Mouse (Mus musculus) right cerebral cortex, postnatal 10 days (tissue): ENCODE measurements around the gene Pde5a.

Experiments used
- DNase-seq, 2 experiments: peaks; one replicate each; pipeline ENCODE4 v3.0.0; 2021; ENCODE audit warnings: low spot score in 2 of 2

Pde5a gene

DNA sequence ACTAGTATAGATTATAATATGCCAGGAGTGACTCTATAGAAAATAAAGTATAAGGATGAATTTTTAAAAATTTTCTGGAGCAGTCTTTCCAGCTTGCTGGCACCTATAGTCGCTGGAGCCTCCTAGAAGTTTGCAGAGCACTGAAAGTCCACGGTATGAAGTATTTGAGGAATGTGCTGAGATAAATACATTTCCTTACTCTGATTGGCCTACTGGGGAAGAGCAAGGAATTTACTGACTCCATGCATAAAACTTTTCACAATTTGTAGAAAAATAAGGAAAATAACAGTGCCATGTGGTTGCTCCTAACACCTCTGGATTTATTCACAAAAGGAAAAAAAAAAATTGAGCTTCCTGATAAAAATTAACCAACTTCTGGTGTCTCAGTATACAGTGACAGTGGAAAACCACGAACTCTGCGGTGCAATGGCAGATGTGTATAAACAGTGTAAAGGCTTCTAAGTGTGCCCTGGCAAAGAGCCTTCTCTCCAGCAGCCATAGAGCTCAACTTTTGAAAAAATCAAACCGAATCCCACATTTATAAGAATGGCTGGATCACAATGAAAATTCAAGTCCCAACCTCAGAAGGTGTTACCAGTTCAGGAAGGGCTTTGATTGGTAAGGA lies 119.8 kb downstream of the Pde5a start:
- DNase-seq: no peak

DNA sequence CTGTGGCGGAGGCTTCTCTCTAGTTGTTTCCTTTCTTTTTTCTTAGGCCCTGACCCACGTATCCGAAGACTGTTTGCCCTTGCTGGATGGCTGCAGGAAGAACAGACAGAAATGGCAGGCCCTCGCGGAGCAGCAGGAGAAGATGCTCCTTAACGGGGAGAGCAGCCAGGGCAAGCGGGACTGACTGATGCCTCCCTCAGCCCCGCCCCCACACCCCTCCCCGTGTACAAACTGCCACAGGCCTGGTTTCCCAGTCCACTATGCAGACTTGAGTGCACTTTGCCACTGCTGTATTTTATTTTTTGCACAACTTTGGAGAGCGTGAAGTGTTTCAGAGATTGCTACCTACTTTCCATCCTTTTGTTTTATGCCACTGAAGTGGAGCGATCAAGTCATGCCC lies 126.4 kb downstream of the Pde5a start:
- no peak for DNase-seq

DNA sequence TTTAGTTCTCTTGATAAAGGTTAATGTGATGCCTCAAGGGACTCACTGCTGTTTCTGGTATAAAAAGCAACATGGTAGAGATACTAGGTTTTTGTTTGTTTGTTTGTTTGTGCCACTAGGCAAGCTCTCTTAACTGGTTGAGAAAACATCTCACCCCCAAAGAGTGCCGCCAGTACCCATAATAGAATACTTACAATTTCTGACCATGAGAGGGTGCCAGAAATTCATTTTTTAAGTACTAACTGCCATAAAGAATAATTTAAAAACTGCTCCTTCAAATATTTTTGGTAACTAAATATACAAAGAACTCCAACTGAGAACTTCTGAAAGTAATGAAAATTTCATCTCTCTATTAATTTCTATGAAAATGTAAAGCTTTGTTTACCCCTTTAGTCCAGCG lies 131.1 kb downstream of the Pde5a start:
- DNase-seq: no peak

DNA sequence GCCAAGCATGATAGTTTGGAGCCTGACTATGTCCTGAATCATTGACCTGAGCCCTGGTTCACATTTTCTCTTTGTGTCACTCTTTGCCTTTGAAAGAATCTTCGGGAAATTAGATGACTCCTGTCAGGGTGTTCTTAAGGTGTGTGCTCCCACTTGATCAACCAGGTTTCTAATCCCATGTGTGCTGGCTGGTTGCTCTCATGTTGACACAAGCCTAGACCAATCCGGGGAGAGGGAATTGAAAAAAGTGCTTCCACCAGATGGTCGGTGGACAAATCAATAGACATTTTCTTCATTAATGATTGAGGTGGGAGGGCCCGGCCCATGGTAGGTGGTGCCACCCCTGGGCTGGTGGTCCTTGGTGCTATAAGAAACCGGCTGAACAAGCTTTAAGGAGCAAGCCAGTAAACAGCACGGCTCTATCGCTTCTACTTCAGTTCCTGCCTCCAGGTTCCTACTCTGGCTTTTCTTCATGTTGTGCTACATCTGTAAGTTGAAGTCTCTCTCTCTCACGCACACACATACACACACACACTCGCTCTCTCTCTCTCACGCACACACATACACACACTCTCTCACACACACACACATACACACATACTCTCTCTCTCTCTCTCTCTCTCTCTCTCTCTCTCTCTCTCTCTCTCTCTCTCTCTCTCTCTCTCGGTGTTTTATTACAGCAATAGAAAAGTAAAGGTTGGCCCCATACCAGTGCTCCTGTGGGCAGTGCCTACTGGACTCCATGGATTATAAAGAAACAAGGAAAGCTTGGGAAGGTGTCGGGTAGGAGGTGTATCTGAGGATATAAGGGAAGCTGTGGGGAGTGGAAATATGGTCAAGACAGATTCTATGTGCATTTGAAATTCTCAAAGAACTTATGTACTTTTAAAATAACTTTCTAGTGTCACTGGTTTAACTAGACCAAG lies 132.1 kb downstream of the Pde5a start:
- no peak for DNase-seq

DNA sequence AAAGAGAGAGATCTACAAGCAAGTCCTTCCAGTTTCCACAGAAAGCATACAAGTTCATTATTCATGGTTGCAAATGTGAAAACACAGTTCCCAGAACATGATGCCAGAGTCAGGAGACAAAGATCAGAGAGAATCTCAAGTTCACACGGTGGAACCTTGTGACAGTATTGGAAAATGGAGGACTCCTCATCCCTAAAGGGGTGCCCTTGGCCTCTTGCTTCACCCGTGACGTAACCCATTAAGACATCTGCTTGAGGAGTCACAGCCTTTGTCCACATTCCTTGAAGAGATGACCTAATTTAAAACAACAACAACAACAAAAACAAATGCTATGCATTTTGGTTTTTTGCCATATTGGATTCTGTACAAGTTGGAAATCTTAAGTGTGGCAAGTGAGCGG lies 136.3 kb downstream of the Pde5a start:
- DNase-seq: no peak

DNA sequence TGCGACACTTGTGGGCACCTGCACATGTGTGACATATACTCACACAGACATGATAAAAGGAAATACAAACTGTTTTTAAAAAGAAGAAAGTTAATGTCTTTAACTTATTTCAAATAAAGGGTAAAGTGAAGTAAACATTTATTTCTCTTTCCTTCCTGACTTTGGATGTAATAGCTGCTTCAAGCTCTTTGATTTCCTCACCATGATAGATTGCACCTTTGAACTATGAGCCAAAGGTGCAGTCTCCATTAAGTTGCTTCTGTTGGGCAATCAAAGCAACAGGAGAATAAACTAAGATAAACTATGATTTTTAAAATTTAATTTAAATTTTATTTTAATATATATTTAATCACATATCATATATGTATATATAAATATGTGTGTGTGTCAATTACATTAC lies 139.5 kb downstream of the Pde5a start:
- DNase-seq: no peak

DNA sequence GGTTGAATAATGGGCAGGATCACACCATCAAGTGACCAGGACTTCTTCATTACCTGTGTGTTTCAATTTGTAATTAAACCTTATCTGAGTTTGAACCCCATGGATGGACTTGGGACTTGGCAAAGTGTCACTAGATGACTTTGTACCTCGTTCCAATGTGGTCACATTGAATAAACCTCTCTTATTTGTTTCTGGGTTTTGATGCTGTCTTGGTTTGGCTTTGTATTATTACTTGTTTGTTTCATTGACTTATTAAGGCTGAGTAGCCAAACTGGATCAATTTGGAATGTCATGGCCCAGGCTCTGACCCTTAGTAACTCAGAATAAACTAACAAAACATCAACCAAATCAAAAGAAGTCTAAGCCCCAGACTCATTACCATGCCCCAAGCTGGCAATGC lies 142.8 kb downstream of the Pde5a start:
- DNase-seq: no peak

DNA sequence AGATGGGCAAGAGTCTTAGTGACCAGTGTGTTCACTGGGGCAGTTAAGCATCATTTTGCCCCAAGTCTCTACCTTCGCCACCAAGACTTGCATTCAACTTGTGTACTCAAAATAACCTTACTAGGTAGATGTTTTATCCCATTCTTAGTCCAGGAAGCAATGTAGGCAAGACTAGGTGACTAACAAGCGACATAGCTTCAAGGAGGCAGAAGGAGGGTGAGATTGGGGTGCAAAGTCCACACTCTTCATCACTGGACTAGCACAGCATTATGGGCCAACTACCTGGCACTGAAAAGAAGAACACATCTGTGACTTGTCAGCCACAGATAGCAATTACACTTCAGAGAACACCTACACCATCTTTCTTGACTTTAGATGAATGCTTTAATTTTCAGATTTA lies 148.1 kb downstream of the Pde5a start:
- DNase-seq: no peak

DNA sequence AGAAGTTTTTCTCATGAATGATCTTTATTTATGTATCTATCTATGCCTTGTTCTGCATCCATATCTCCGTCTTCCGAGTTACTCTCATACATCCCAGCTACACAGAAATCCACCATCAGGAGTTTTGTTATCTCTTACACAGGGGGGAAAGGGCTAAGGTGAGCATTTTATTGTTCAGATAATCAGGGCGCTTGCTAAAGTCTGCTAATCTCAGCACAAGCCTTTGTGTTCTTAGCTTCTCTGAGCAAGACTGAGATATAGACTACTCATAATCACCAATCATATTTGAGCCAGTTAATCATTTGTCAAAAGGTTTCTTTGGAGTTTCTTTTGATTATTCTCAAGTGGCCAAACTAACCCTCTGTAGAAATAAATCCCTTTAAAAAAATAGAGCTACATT lies 148.8 kb downstream of the Pde5a start:
- DNase-seq: no peak

DNA sequence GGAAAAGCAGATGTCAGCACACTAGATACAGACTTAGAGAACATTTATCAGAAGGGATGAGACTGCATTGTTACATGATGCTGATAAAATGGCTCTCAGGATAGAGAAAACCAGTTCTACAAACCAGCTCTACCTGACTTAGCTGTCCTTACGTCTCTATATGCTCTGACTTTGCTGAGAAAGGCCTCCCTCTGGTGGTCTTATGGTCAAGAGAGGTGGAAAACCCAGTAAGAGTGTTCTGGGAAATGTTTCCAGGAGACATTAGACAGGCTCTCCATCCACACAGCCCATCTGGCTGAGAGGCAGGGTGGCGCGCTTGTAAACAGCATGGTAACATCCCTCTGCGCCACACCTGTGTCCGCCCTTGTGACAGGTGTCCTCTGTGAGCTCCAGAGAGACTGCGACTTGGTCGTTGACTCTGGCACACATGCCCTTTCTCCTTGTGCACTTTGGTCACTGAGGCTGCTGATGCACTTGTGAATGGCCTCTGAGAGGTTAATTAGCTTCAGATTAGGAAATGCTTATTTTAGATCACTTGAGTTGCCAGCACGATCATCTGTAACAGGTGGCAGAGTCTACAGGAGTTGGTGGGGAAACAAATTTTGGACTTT lies 150.1 kb downstream of the Pde5a start:
- DNase-seq: no peak

DNA sequence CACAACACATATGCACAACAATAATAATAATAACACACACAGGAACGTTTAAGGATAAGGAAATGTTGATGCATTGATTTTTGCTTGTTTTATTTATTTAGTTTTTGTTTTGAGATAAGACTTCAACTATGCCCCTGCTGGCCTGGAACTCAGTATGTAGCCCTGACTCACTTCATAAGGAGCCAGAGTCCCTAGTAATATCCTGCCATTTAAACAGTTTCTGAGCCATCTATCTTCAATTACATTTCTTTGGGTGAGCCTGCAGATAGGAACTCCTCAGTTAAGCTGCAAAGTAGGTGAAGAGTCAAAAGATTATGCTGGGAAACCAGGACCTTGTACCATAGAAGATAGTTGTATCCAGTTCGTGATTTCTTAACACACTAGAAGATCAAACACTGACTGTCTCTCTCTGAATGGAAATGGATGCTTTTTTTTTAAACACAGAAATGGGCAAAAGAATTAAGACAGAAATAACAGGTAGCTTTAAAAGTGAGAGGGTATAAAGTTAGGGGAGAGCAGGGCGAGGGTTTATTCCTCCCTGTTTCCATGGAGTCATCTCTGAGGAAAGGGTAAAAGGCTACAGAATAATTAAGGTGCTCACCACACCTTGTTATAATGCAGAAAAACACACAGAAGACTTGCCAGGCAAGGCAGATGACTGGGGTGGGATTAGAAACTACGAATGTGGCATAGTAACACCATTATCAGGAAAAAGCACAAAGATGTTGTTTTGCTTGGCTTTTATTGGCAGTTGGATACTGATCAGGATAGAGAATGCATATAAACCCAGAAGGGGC lies 159.0 kb downstream of the Pde5a start:
- no peak for DNase-seq

DNA sequence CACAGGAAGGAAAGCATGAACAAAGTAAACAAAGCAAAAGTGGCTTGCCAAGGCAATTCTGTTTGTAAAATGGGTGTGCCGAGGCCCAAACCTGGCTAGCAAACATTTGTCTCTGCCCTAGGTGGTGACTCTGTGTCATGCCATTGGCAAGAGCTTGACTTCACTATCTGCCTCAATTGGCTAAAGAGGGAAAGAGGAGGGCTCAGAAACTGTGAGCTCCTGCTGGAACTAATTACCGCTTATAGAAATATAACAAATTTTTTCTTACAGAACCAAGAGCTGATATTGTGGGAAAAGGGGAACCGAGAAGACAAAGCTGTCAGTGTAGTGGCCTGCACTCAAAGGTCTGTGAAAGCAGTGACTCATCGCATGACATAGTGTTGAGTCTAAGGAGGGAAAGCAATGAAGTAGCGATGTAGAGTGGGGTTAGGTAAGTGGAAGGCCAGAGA lies 159.6 kb downstream of the Pde5a start:
- DNase-seq: no peak

DNA sequence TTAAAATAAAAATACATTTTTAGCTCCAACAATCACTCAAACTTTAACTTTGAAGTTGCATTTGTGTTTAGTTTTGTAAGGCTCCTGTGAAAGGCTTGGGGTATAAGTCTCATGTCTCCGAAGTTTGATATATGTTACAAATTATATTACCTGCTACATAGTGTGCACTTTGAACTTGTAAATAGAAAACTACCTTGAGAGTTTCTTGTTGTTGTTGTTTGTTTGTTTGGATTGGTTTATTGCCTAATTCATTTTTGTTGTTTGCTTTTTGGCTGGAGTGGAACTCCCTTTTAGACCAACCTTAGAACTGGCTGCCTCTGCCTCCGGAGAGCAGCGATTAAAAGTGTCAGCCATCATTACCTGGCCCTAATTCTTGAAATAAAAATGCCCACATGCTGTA lies 166.0 kb downstream of the Pde5a start, which contains the start of gene Fabp2:
TSS of gene Fabp2 (plus strand) at position 301 of the 400 bp plus-strand sequence.
- DNase-seq: no peak

DNA sequence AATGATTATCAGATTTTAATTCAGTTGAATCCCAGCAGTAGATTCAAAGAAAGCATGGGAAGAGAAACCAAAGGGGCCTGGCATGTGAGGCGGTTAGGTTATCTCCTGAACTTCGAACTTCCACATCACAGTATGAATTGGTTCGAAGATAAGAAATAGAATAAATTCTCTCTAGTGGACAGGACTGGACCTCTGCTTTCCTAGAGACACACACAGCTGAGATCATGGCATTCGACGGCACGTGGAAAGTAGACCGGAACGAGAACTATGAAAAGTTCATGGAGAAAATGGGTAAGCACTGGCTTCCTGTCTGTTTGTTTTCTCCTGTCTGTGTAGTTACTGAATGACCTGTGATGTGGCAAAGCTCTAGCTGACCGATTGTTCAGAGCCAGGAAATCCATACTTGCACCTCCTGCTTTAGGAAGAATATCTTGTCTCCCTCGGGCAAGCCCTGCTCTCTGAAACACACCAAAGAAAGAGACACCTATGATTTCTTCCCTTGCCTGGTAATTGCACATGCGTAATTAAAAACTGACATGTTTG lies 166.5 kb downstream of the Pde5a start:
- DNase-seq: no peak

DNA sequence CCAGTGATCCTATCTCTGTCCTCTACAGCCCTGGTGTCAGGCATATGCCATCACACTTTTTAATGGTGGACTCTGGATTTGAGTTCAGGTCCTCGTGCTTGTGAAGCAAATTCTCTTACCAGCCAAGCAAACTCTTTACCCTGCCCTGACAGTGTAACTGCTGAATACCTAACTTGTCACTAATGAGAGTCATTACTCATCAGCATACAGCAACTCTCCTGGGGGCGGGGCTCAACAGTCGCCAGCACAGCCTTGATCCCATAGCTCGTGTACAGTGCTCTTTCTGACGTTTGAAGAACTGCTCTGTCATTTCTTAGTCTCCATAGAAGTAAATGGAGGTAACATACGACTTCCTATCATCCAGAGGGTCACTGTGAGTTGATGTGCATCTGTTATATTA lies 169.5 kb downstream of the Pde5a start:
- DNase-seq: no peak

DNA sequence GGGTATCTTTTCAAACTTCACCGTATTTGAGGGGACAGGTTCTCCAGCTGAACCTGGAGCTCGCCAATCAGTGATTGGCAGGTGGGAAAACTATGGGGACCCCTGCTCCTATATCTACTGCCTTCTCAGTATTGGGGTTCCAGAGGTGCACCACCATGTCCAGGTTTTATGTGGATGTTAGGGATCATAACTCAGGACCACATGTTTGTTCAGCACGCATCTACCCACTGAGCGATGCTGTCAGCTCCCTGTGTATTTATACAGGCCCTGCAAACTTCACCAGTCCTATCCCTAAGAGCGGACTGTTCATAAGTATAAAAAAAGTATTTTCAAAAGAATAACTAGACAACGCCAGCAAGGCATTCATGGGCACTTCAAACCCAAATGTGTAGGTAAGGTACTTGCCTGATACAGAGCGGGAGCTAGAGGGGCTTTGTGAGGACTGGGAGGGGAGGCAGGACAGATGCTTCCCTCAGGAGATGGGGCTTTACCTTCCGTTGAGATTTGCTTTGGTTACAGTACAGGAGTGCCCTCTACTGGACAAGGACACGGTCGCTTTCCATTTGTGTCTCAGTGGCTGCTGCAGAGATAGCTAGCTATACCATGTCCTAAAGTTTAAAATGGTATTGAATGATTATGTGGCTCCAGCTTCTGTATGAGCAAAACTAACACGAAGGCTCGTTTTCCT lies 175.1 kb downstream of the Pde5a start:
- DNase-seq: peak; percentile 63 to 68

DNA sequence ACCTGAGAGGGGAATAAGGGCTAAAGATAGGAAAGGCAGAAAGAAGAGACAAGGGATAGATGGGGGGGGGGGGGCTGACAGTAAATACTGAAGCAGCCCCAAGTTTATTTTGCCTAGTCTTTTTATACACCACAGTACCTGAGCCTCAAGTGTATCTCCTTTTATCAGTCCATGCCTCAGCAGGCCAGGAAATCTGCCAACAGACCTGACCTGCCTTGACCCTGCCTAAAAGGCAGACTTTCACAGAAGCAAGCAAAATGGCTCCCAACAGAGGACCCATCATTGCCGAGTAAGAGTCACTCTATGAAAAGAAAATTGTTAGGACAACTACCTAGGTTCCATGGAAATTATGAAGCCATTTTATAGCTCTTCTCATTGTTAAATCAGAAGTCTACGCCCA lies 179.1 kb downstream of the Pde5a start:
- DNase-seq: no peak
